Mouse (Mus musculus): Measurements from ENCODE around the gene Tpst1.

DNA sequence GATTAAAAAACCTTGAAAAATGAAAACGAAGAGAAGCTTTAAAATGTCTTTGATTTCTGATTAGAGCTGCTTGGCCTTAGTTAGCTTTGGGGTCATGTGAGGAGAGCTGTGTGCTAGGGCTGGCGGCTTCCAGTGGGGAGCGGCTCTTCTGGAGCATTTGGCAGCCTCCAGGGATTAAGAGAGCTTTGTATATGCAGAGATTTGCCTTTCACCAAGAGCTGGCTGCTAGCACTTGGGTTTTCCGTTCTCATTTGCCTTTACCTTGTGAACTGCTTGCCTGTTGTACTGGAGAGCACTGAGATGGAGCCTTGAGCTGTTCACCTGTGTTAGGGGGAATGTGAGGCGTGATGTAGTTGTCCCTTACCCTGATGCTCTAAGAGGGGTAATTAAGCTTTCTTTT lies 20.6 kb upstream of the Tpst1 start:
- TF ChIP-seq POLR2A (IDR thresholded peaks at IDR 0.05; ENCODE audit: borderline replicate concordance, control insufficient read depth, low read depth, low read length) (no peak), CTCF (IDR thresholded peaks at IDR 0.05; ENCODE audit: control insufficient read depth, insufficient read depth, low read length) (no peak)
